Mouse (Mus musculus) gastrocnemius, adult 2 months (tissue): ENCODE measurements around the gene Ispd. TPM values are rescaled to one million over a fixed set of nuclear protein-coding genes. Genes with fewer than 3 reads are reported as not detected.
"Not testable (repeated sequence)": the region's sequence is repeated elsewhere in the genome, so short reads cannot be mapped to it uniquely, and the experiment has no call there.

ENCODE experiments used
- DNase-seq: peaks from one replicate; pipeline ENCODE4 v3.0.0; 2022
- H3K27ac ChIP-seq: fragments of 200-600 bp; 2 replicates; pipeline ENCODE4 v1.8.1; 2022; ENCODE audit warnings: mild to moderate bottlenecking
- H3K4me3 ChIP-seq: fragments of 200-600 bp; 2 replicates; pipeline ENCODE4 v1.8.1; 2022; ENCODE audit warnings: mild to moderate bottlenecking, moderate library complexity
- CTCF ChIP-seq: fragments of 200-600 bp; IDR thresholded peaks from 2 replicates; pipeline ENCODE4 v1.8.1; 2022; ENCODE audit warnings: antibody characterized with exemption, mild to moderate bottlenecking, moderate library complexity
- intact Hi-C: fragments of 180-260 bp; cut with DNase I; formaldehyde crosslinking; loops from one replicate; pipeline ENCODE4 v1.15.1; 2025
- long read RNA-seq, 2 experiments: library from polyadenylated mRNA; stranded (forward); transcript quantifications; one replicate each; pipeline ENCODE4 v2.0.0; 2021
- total RNA-seq, 2 experiments: library from RNA; stranded (reverse); gene quantifications; 2 replicates each; pipeline ENCODE4 v1.2.3; 2021

Gene Ispd
- total RNA-seq: 1 to 10 TPM; 3.4 to 4.5 TPM
- long read RNA-seq, experiment 1, partial matches to known transcripts: 0 of 5 reads
- long read RNA-seq, experiment 1, other reads (novel, unspliced or antisense): 0 of 5 reads
- long read RNA-seq, experiment 2, partial matches to known transcripts: 0 of 3 reads
- long read RNA-seq, experiment 2, other reads (novel, unspliced or antisense): 1 of 3 reads

- H3K4me3 ChIP-seq: peak within 1 kb of the TSS; percentile 90
- intact Hi-C loops: loop anchor here (10.0 kb wide), 1 partner anchor 167 kb away; no protein-coding TSS in a partner anchor
Measured at GRCm38 (mm10) chr12:36381441-36382340, at the start of gene Ispd, which contains the start of gene D630036H23Rik. Gene Ispd, plus strand, starts transcription at chr12:36381450. Gene D630036H23Rik, minus strand, starts transcription at chr12:36382181.

GRCm38 (mm10) chr12:36332676-36333075 is 48.6 kb upstream of the Ispd start:
- no peak for TF ChIP-seq CTCF
- DNase-seq: no peak
- intact Hi-C loops: no loop called here
- no peak overlapping the region for H3K4me3 ChIP-seq
- H3K27ac ChIP-seq: no peak overlapping the region

More at GRCm38 (mm10) chr12:36381441-36382340, at the start of gene Ispd, which contains the start of gene D630036H23Rik:
- TF ChIP-seq CTCF: no peak
- DNase-seq: peak; percentile 91
- peak within 1 kb of the TSS; percentile 97 for H3K27ac ChIP-seq

GRCm38 (mm10) chr12:36333837-36334281 is 47.4 kb upstream of the Ispd start:
- DNase-seq: no peak
- no peak for TF ChIP-seq CTCF
- H3K27ac ChIP-seq: no peak overlapping the region

GRCm38 (mm10) chr12:36344131-36344530 is 37.1 kb upstream of the Ispd start:
- intact Hi-C loops: no loop called here
- Histone ChIP-seq H3K27ac (no peak overlapping the region), H3K4me3 (no peak overlapping the region)
- TF ChIP-seq CTCF: no peak
- DNase-seq: no peak

More at GRCm38 (mm10) chr12:36333837-36334281, 47.4 kb upstream of the Ispd start:
- H3K4me3 ChIP-seq: no peak overlapping the region
- intact Hi-C loops: no loop called here

- intact Hi-C loops: no loop called here
- no peak for DNase-seq
- Histone ChIP-seq H3K4me3 (no peak overlapping the region), H3K27ac (no peak overlapping the region)
- TF ChIP-seq CTCF: no peak
Measured at GRCm38 (mm10) chr12:36360064-36360463, 21.2 kb upstream of the Ispd start.

GRCm38 (mm10) chr12:36360693-36361092 is 20.6 kb upstream of the Ispd start:
- Histone ChIP-seq H3K4me3 (no peak overlapping the region), H3K27ac (no peak overlapping the region)
- intact Hi-C loops: no loop called here
- no peak for DNase-seq
- no peak for TF ChIP-seq CTCF

GRCm38 (mm10) chr12:36364013-36364412 is 17.2 kb upstream of the Ispd start:
- no peak for DNase-seq
- Histone ChIP-seq H3K4me3 (no peak overlapping the region), H3K27ac (no peak overlapping the region)
- intact Hi-C loops: no loop called here
- TF ChIP-seq CTCF: no peak

GRCm38 (mm10) chr12:36373237-36373998 is 7.8 kb upstream of the Ispd start:
- DNase-seq: no peak
- peak; percentile 38 for TF ChIP-seq CTCF
- intact Hi-C loops: no loop called here
- no peak overlapping the region for H3K4me3 ChIP-seq
- H3K27ac ChIP-seq: no peak overlapping the region

- H3K4me3 ChIP-seq, H3K27ac ChIP-seq, intact Hi-C loops, DNase-seq: not testable (repeated sequence)
Measured at GRCm38 (mm10) chr12:36376391-36376790, 4.9 kb upstream of the Ispd start.

GRCm38 (mm10) chr12:36380254-36380653 is 996 bp upstream of the Ispd start:
- H3K27ac ChIP-seq: no peak overlapping the region
- no peak for DNase-seq
- TF ChIP-seq CTCF: no peak
- H3K4me3 ChIP-seq: no peak overlapping the region
- intact Hi-C loops: loop anchor here (10.0 kb wide), 1 partner anchor 165 kb away; no protein-coding TSS in a partner anchor

GRCm38 (mm10) chr12:36380806-36381205 is 444 bp upstream of the Ispd start:
- peak overlapping the region; percentile 90 for H3K4me3 ChIP-seq
- no peak for TF ChIP-seq CTCF
- no peak for DNase-seq
- intact Hi-C loops: loop anchor here (10.0 kb wide), 1 partner anchor 166 kb away; no protein-coding TSS in a partner anchor
- peak overlapping the region; percentile 97 for H3K27ac ChIP-seq

- TF ChIP-seq CTCF: no peak
- Histone ChIP-seq H3K4me3 (no peak overlapping the region), H3K27ac (no peak overlapping the region)
- intact Hi-C loops: loop anchor here (10.0 kb wide), 1 partner anchor 171 kb away; no protein-coding TSS in a partner anchor
- DNase-seq: no peak
Measured at GRCm38 (mm10) chr12:36385386-36385785, 4.1 kb downstream of the Ispd start.
